Mouse (Mus musculus) ES-Bruce4 (cell line): ENCODE data around the gene C1qtnf6. TPM values are rescaled to one million over a fixed set of nuclear protein-coding genes. Genes with fewer than 3 reads are reported as not detected.

Experiments
- H3K27ac ChIP-seq: 2 replicates; pipeline ENCODE4 v1.5.1; 2012; ENCODE audit warnings: low read length, inconsistent platforms; ENCODE audit not compliant: insufficient read depth
- H3K27me3 ChIP-seq: 2 replicates; pipeline ENCODE4 v1.6.1; 2012; ENCODE audit warnings: mild to moderate bottlenecking, low read length, inconsistent platforms; ENCODE audit not compliant: control insufficient read depth, poor library complexity, insufficient read depth, severe bottlenecking
- H3K36me3 ChIP-seq: 2 replicates; pipeline ENCODE4 v1.6.1; 2012; ENCODE audit warnings: inconsistent platforms, mild to moderate bottlenecking, low read length, moderate library complexity; ENCODE audit not compliant: control insufficient read depth, poor library complexity, insufficient read depth, severe bottlenecking
- H3K4me1 ChIP-seq: one replicate; pipeline ENCODE4 v1.8.1; 2011; ENCODE audit warnings: low read length; ENCODE audit not compliant: control insufficient read depth, insufficient read depth
- H3K4me3 ChIP-seq: 2 replicates; pipeline ENCODE4 v1.5.1; 2011; ENCODE audit warnings: low read depth, mild to moderate bottlenecking, low read length
- H3K9ac ChIP-seq: 2 replicates; pipeline ENCODE4 v1.6.1; 2012; ENCODE audit warnings: low read depth, mild to moderate bottlenecking, inconsistent platforms; ENCODE audit not compliant: poor library complexity, severe bottlenecking
- H3K9me3 ChIP-seq: replicated peaks from 2 replicates; pipeline ENCODE4 v1.6.1; 2012; ENCODE audit warnings: mild to moderate bottlenecking, low read length, inconsistent platforms; ENCODE audit not compliant: control insufficient read depth, poor library complexity, insufficient read depth, severe bottlenecking
- CTCF ChIP-seq: IDR thresholded peaks from one replicate; pipeline ENCODE4 v1.8.1; 2011; ENCODE audit warnings: low read depth, low read length
- EP300 ChIP-seq: IDR thresholded peaks from 2 replicates; pipeline ENCODE4 v1.6.1; 2011; ENCODE audit warnings: low read depth, low read length; ENCODE audit not compliant: insufficient read depth
- POLR2A ChIP-seq: IDR thresholded peaks from one replicate; pipeline ENCODE4 v1.8.1; 2011; ENCODE audit warnings: low read length; ENCODE audit not compliant: insufficient read depth
- polyA plus RNA-seq: library from polyadenylated mRNA; stranded (reverse); fragments of >200 nt; gene quantifications from 2 replicates; pipeline ENCODE4 v1.2.4, GENCODE M21; 2011; ENCODE audit warnings: low read depth; ENCODE audit not compliant: missing spikeins, insufficient read depth, insufficient read length

The C1qtnf6 gene
- polyA plus RNA-seq, 1 experiment = 5.1 TPM

DNA sequence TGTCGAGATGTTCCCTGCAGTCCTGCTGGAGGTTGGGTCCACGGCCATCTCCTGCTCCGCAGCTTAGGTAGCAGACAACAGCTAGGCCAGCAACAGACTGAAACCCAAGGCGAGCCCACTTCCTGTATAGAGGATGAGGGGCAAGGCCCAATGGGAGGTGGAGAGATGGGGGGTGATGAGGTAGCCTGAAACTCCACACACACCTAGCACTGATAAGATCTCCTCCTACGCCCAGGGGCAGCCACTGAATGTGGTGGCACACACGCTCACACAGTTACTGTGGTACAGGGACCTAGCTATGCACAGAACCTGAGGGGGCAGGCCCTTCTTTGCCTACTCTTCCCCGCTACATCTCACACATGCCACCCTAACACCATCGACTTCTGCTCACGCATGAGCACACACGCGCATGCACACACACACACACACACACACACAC, 36.2 kb downstream of the C1qtnf6 start, which contains the start of gene Il2rb:
Gene Il2rb, minus strand, starts transcription at position 304 of the 439 bp plus-strand sequence.
- H3K4me3 ChIP-seq = no peak within 1 kb of the TSS
- H3K4me1 ChIP-seq = no peaks in the 10 kb centered on the region
- no peak within 1 kb of the TSS for H3K9ac ChIP-seq
- TF ChIP-seq CTCF = no peak
- no peak for TF ChIP-seq POLR2A
- TF ChIP-seq EP300 = no peak
- no peaks in the 10 kb centered on the region for H3K36me3 ChIP-seq
- H3K27ac ChIP-seq = no peak within 1 kb of the TSS
- no peaks in the 10 kb centered on the region for H3K9me3 ChIP-seq
- H3K27me3 ChIP-seq = no peaks in the 10 kb centered on the region

- Histone ChIP-seq H3K4me1 (no peaks in the 10 kb centered on the region), H3K4me3 (no peak overlapping the region), H3K36me3 (no peaks in the 10 kb centered on the region), H3K27me3 (no peaks in the 10 kb centered on the region), H3K9me3 (no peaks in the 10 kb centered on the region), H3K27ac (no peak overlapping the region), H3K9ac (no peak overlapping the region)
- no peak for TF ChIP-seq CTCF
- TF ChIP-seq EP300 = no peak
- TF ChIP-seq POLR2A = no peak
Observed at GRCm38 (mm10) chr15:78493401-78494010, 37.7 kb downstream of the C1qtnf6 start.

DNA sequence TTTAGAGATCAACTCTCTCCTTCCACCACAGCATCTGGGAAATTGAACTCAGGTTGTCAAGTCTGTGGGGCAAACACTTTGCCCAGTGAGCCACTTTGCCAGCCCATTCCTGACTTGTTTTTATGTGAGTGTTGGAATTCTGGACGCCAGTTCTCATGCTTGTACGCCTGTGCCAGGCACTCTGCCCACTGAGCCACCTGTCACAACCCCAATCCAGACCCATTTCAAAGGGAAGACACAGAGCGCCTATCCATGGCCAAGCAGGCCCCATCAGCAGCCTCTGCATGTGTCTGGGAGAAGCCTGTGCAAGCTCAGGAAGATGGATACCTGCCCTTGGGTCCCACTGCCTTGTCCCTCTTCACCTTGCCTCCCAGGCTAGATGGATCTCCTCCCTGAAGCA, 39.9 kb downstream of the C1qtnf6 start:
- Histone ChIP-seq H3K27me3 (no peaks in the 10 kb centered on the region), H3K27ac (no peak overlapping the region), H3K4me1 (no peaks in the 10 kb centered on the region), H3K4me3 (no peak overlapping the region), H3K9ac (no peak overlapping the region), H3K36me3 (no peaks in the 10 kb centered on the region), H3K9me3 (no peaks in the 10 kb centered on the region)
- TF ChIP-seq POLR2A (no peak), EP300 (no peak), CTCF (no peak)

DNA sequence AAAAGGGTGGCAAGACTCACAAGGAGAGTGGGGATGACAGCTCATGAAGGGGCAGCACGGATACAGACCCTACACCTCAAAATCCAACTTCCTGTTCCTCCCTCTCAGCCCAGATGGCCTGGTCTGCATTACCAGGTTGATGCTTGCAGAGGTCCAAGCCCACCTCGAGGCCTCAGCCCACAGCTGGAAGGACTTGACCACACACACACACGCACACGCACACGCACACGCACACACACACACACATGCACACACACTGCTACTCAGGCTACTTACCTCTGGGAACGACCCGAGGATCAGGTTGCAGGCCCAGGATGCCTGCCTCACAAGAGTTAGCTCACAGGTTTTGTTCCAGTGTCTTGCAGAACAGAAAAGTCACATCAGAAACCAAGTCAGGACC, 41.3 kb downstream of the C1qtnf6 start:
- Histone ChIP-seq H3K36me3 (no peaks in the 10 kb centered on the region), H3K9ac (no peak overlapping the region), H3K27me3 (no peaks in the 10 kb centered on the region), H3K4me1 (no peaks in the 10 kb centered on the region), H3K9me3 (no peaks in the 10 kb centered on the region), H3K4me3 (no peak overlapping the region), H3K27ac (no peak overlapping the region)
- TF ChIP-seq EP300 = no peak
- no peak for TF ChIP-seq CTCF
- no peak for TF ChIP-seq POLR2A

GRCm38 (mm10) chr15:78489248-78489647, 42.0 kb downstream of the C1qtnf6 start:
- no peak overlapping the region for H3K27ac ChIP-seq

GRCm38 (mm10) chr15:78487066-78487465, 44.1 kb downstream of the C1qtnf6 start:
- Histone ChIP-seq H3K9me3 (no peaks in the 10 kb centered on the region), H3K9ac (no peak overlapping the region), H3K4me3 (no peak overlapping the region), H3K27ac (no peak overlapping the region), H3K4me1 (no peaks in the 10 kb centered on the region), H3K27me3 (no peaks in the 10 kb centered on the region), H3K36me3 (no peaks in the 10 kb centered on the region)
- TF ChIP-seq POLR2A (no peak), CTCF (no peak), EP300 (no peak)

More at GRCm38 (mm10) chr15:78489248-78489647, 42.0 kb downstream of the C1qtnf6 start:
- Histone ChIP-seq H3K27me3 (no peaks in the 10 kb centered on the region), H3K9ac (no peak overlapping the region), H3K9me3 (no peaks in the 10 kb centered on the region), H3K4me1 (no peaks in the 10 kb centered on the region), H3K36me3 (no peaks in the 10 kb centered on the region), H3K4me3 (no peak overlapping the region)
- TF ChIP-seq EP300 (no peak), CTCF (no peak), POLR2A (no peak)
